Mouse (Mus musculus) left cerebral cortex, postnatal 4 days (tissue): ENCODE measurements around the gene Acsm3. TPM values are rescaled to one million over a fixed set of nuclear protein-coding genes. Genes with fewer than 3 reads are reported as not detected.

Experiments used
- DNase-seq: peaks from one replicate; pipeline ENCODE4 v3.0.0-alpha.2; 2022
- intact Hi-C: fragments of 180-260 bp; cut with DNase I; formaldehyde crosslinking; loops from one replicate; pipeline ENCODE4 v1.15.1; 2025
- total RNA-seq, 2 experiments: library from RNA; stranded (reverse); gene quantifications; 2 replicates each; pipeline ENCODE4 v1.2.3; 2021

Gene Acsm3
- total RNA-seq, 2 experiments from 2014 or later = not detected

DNA sequence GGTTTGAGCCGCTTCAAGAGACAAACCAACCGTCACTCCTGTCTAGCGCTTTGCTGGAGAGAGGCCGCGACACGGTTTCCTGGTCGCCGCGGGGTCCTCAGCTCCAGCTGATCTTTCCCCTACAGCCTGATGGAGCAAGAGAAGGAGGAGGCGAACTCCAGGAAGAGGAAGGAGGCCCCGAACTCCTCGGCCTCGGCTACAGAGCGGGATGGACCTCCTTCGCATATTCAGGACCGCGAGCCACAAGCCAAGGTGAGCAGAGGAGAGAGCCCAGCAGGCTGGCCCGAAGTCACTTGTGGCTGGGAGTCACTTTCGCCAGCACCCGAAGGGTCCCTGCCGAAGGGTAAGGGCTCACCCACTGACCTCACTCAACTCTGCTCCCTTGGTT, 33.5 kb downstream of the Acsm3 start:
- DNase-seq = no peak
- intact Hi-C loops = no loop called here

DNA sequence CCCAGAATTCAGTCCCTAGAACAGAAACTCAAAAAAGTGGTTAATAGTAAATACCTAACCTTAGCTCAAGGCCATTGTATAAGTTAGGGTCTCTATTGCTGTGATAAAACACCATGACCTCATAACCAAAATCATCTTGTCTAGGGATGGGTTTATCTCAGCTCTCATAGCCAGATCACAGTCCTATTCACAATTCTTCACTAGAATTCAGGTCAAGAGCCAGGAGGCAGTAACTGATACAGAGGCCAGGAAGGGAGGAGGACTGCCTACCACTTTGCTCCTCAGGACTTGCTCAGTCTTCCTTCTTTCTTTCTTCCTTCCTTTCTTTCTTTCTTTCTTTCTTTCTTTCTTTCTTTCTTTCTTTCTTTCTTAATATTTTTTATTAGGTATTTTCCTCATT, 34.6 kb downstream of the Acsm3 start:
- intact Hi-C loops = no loop called here
- DNase-seq = no peak

GRCm38 (mm10) chr7:119800488-119800887, 39.8 kb downstream of the Acsm3 start:
- intact Hi-C loops = no loop called here

DNA sequence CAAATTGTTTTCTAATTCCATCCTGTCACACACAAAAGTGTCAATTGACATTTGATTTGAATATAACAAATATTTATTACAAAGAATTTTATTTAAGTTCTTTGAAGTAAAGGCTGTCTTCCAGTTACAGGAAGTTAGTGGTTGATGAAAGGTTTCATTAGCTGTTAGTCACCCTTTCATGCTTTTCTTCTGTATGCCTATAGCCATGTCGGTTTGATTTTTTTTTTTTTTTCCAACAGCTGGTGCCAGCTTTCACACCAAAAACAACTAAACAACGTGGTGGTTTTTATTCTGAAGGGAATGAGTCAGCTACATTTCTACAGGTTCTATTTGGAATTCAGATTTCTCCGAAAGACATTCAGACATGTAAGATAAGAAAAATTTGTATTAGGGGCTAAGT, 40.3 kb downstream of the Acsm3 start:
- intact Hi-C loops = no loop called here
- no peak for DNase-seq

More at GRCm38 (mm10) chr7:119800488-119800887, 39.8 kb downstream of the Acsm3 start:
- DNase-seq = no peak

DNA sequence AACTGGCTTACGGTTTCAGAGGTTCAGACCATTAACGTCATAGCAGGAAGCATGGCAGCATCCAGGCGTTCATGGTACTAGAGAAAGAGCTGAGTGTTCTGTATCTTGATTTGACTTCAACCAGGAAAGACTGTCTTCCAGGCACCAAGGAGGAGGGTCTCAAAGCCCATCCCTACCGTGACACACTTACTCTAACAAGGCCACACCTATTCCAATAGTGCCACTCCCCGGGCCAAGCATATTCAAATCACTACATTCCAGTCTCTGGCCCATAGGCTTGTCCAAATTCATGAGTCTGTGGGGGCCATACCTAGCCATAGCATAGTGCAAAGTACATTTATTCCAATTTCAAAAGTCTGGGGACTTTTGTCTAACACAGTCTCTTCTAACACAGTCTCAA, 46.7 kb downstream of the Acsm3 start:
- intact Hi-C loops = no loop called here
- no peak for DNase-seq

GRCm38 (mm10) chr7:119808723-119809122, 48.0 kb downstream of the Acsm3 start:
- intact Hi-C loops = no loop called here
- no peak for DNase-seq

DNA sequence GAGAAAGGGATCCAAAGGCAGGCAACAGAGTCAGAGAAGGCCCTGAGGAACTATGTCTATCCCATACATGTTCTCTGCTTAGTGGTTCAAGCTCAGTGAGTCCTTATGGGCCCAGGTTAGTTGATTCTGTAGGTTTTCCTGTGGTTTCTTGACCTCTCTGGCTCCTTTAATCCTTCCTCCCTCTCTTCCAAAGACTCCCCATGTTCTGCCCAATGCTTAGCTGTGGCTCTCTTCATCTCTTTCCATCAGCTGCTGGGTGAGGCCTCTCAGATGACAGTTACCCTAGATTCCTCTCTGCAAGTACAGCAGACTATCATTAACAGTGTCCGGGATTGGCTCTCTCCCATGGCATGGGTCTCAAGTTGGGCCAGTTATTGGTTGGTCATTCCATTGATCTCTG, 74.6 kb downstream of the Acsm3 start:
- intact Hi-C loops = no loop called here

DNA sequence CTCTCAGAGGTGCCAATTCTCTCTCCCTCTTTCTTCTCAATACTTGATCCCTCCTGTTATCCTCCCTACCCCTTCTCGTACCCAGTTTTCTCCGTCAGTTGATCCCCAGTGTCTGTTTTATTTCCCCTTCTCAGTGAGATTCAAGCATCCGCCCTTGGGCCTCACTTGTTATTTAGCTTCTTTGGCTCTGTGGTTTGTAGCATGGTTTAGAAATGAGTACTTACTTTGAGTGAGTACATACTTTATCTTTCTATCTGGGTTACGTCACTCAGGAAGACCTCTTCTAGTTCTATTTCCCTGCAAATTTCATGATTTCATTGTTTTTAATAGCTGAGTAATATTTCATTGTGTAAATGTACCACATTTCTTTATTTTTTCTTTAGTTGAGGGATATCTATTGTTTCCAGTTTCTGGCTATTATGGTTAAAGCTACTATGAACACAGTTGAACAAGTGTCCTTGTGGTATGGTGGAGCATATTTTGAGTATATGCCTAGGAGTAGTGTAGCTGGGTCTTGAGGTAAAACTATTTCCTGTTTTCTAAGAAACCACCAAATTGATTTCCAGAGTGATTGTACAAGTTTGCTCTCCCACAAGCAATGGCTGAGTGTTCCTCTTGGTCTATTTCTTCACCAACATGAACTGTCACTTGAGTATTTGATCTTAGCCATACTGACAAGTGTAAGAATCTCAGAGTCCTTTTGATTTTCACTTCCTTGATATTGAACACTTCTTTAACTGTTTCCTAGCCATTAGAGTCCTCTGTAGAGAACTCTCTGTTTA, 75.5 kb downstream of the Acsm3 start:
- intact Hi-C loops = no loop called here
- DNase-seq = no peak

More for the DNA sequence above, 74.6 kb downstream of the Acsm3 start:
- DNase-seq = no peak

Other genes with a start within 250 kb of the Acsm3 start
- not detected for gene Acsm5, start 241.5 kb upstream of the Acsm3 start, total RNA-seq
- gene Pdilt, start 237.4 kb upstream of the Acsm3 start, total RNA-seq = not detected
- gene Acsm2, start 206.6 kb upstream of the Acsm3 start, total RNA-seq = not detected
- gene Acsm1, start 153.9 kb upstream of the Acsm3 start, total RNA-seq = not detected
- not detected for gene Acsm4, start 70.9 kb upstream of the Acsm3 start, total RNA-seq
- gene Thumpd1, start 40.1 kb upstream of the Acsm3 start, total RNA-seq = 10 to 100 TPM; 51.0 to 54.0 TPM
- gene Rexo5, start 33.1 kb downstream of the Acsm3 start, total RNA-seq = 1 to 10 TPM; 7.2 to 7.9 TPM
- gene Eri2, start 33.1 kb downstream of the Acsm3 start, total RNA-seq = 10 to 100 TPM in 1 of 2 experiments, 1 to 10 TPM in 1; 9.2 to 10.2 TPM
- gene Lyrm1, start 134.9 kb downstream of the Acsm3 start, total RNA-seq = 1 to 10 TPM; 9.0 to 9.7 TPM
- gene Dcun1d3, start 135.4 kb downstream of the Acsm3 start, total RNA-seq = 10 to 100 TPM; 26.0 to 31.8 TPM